Mouse (Mus musculus) brain, embryonic 18.5 days (tissue): ENCODE measurements around the gene Dedd.
"Not testable (repeated sequence)": the region's sequence is repeated elsewhere in the genome, so short reads cannot be mapped to it uniquely, and the experiment has no call there.

Experiments
- DNase-seq: peaks from one replicate; pipeline ENCODE4 v3.0.0-alpha.2; 2012; ENCODE audit warnings: low read depth, low spot score

Dedd gene

GRCm38 (mm10) chr1:171309321-171309720 is 19.6 kb upstream of the Dedd start:
- DNase-seq, result no peak

GRCm38 (mm10) chr1:171319748-171320147 is 9.2 kb upstream of the Dedd start:
- no peak for DNase-seq

- DNase-seq, result no peak
These were observed 8.8 kb upstream of the Dedd start for GRCm38 (mm10) chr1:171320151-171320550.

GRCm38 (mm10) chr1:171321415-171321814 is 7.5 kb upstream of the Dedd start:
- no peak for DNase-seq

- no peak for DNase-seq
These were observed 6.9 kb upstream of the Dedd start for GRCm38 (mm10) chr1:171322012-171322411.

- DNase-seq, result no peak
These were observed 3.4 kb upstream of the Dedd start for GRCm38 (mm10) chr1:171325571-171325970.

- not testable (repeated sequence) for DNase-seq
These were observed 2.4 kb upstream of the Dedd start for GRCm38 (mm10) chr1:171326588-171326987.

GRCm38 (mm10) chr1:171328244-171328643 is 701 bp upstream of the Dedd start:
- DNase-seq, result no peak

- no peak for DNase-seq
These were observed 679 bp downstream of the Dedd start for GRCm38 (mm10) chr1:171329433-171330215.

- DNase-seq, result no peak
These were observed 1.2 kb downstream of the Dedd start for GRCm38 (mm10) chr1:171330216-171330560.

GRCm38 (mm10) chr1:171342262-171343207 is 13.6 kb downstream of the Dedd start:
- DNase-seq, result no peak

- DNase-seq, result no peak
These were observed 15.2 kb downstream of the Dedd start for GRCm38 (mm10) chr1:171343922-171344677.

- DNase-seq, result no peak
These were observed 15.8 kb downstream of the Dedd start for GRCm38 (mm10) chr1:171344715-171345114.

GRCm38 (mm10) chr1:171345225-171346094 is 16.5 kb downstream of the Dedd start, which contains the start of the genes Nit1 and Pfdn2:
Gene Nit1 (minus strand): TSS chr1:171345646.
Gene Pfdn2 (plus strand): TSS chr1:171345670.
- peak; percentile 76 for DNase-seq

GRCm38 (mm10) chr1:171346095-171346450 is 17.1 kb downstream of the Dedd start:
- DNase-seq, result no peak

- no peak for DNase-seq
These were observed 19.7 kb downstream of the Dedd start for GRCm38 (mm10) chr1:171348665-171349064.

GRCm38 (mm10) chr1:171349210-171349609 is 20.3 kb downstream of the Dedd start:
- DNase-seq, result no peak

GRCm38 (mm10) chr1:171355812-171356340 is 26.9 kb downstream of the Dedd start:
- DNase-seq, result no peak

- no peak for DNase-seq
These were observed 27.9 kb downstream of the Dedd start for GRCm38 (mm10) chr1:171356814-171357213.

- DNase-seq, result no peak
These were observed 29.5 kb downstream of the Dedd start for GRCm38 (mm10) chr1:171358421-171358820.

GRCm38 (mm10) chr1:171360253-171360652 is 31.3 kb downstream of the Dedd start:
- no peak for DNase-seq
